Mouse (Mus musculus): ENCODE results near the gene Ppp2r5e.

DNA sequence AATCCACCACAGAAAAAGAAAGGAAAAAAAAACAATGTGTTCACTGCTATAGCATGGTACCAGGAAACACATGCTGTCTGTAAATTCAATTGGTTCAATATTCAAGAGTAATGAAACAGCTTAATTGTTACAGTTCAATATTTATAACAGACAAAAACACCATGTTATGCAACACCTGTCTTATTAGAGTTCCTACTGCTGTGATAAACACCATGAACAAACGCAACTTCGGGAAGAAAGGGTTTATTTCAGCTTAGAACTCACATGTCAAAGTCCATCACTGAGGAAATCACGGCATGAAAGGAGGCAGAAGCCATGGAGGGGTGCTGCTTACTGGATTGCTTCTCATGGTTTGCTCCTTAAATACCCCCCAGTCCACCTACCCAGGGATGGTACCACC, 56.8 kb downstream of the Ppp2r5e start:
- TF ChIP-seq CTCF (IDR thresholded peaks at IDR 0.05; ENCODE audit: borderline replicate concordance, insufficient read depth, low read depth, low read length) (no peak), POLR2A (IDR thresholded peaks at IDR 0.05; ENCODE audit: borderline replicate concordance, insufficient read depth, low read length) (no peak)

Data from cerebellum, adult 2 months (tissue).